Mouse (Mus musculus): Measurements from ENCODE around the gene Trim14. TPM values are rescaled to one million over a fixed set of nuclear protein-coding genes. Genes with fewer than 3 reads are reported as not detected.

Trim14 gene
- total and polyA plus RNA-seq, 3 experiments = 18.2 to 25.9 (median 18.7) TPM

DNA sequence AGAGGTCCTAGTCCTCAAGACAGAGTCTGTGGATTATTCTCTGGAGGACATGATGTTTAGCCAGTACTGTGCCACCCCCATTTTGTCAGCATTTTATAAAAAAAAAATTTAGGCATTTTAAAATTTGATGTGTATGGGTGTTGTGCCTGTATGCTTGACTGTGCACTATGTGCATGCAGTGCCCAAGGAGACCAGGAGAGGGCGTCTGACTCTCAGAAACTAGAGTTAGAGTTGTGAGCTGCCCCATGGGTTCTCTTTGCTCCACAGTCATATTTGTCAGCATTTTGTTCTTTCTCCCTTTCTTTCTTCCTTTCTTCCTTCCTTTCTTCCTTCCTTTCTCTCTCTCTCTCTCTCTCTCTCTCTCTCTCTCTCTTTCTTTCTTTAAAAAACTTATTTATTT lies 8.4 kb upstream of the Trim14 start:
- TF ChIP-seq POLR2AphosphoS5 (IDR thresholded peaks at IDR 0.05; ENCODE audit: insufficient replicate concordance, low read depth, low read length) (no peak), GATA2 (IDR thresholded peaks at IDR 0.05; ENCODE audit: borderline replicate concordance, low read depth, low read length) (no peak), TAL1 (conservative IDR thresholded peaks at IDR 0.05; ENCODE audit: low read depth, low read length) (no peak), CTCF (IDR thresholded peaks at IDR 0.05; ENCODE audit: low read depth, low read length) (peak; percentile 50; the same call in 1 of the 2 replicates), GATA1 (IDR thresholded peaks at IDR 0.05; ENCODE audit: borderline replicate concordance, low read length) (no peak)
- no peak; the same call in 1 of the 2 replicates for ATAC-seq (ENCODE audit: extremely low read depth, insufficient number of reproducible peaks, low FRiP score, poor library complexity, severe bottlenecking)

GRCm38 (mm10) chr4:46543366-46544050 lies 7.6 kb upstream of the Trim14 start:
- no peak for TF ChIP-seq POLR2AphosphoS5 (IDR thresholded peaks at IDR 0.05; ENCODE audit: insufficient replicate concordance, low read depth, low read length)
- no peak for TF ChIP-seq GATA2 (IDR thresholded peaks at IDR 0.05; ENCODE audit: borderline replicate concordance, low read depth, low read length)
- TF ChIP-seq GATA1 (IDR thresholded peaks at IDR 0.05; ENCODE audit: borderline replicate concordance, low read length) = no peak
- no peak for TF ChIP-seq CTCF (IDR thresholded peaks at IDR 0.05; ENCODE audit: low read depth, low read length)
- no peak for TF ChIP-seq TAL1 (conservative IDR thresholded peaks at IDR 0.05; ENCODE audit: low read depth, low read length)
- ATAC-seq (ENCODE audit: extremely low read depth, insufficient number of reproducible peaks, low FRiP score, poor library complexity, severe bottlenecking) (no peak), DNase-seq (ENCODE audit: low spot score) (no peak)
- Histone ChIP-seq H3K9me3 (replicated peaks) (no peaks in the 10 kb centered on the region), H3K4me3 (ENCODE audit: low read depth, low read length) (no peak overlapping the region), H3K36me3 (replicated peaks) (peaks cover 96% of the 10 kb centered on the region), H3K4me1 (ENCODE audit: insufficient read depth, low read depth, low read length) (peaks cover 47% of the 10 kb centered on the region), H3K27me3 (ENCODE audit: insufficient read depth, low read length) (no peaks in the 10 kb centered on the region)

More for the DNA sequence above, 8.4 kb upstream of the Trim14 start:
- peaks cover 96% of the 10 kb centered on the region for H3K36me3 ChIP-seq (replicated peaks)
- no peaks in the 10 kb centered on the region for H3K9me3 ChIP-seq (replicated peaks)
- H3K4me3 ChIP-seq (ENCODE audit: low read depth, low read length) = no peak overlapping the region
- no peak for DNase-seq (ENCODE audit: low spot score)
- H3K4me1 ChIP-seq (ENCODE audit: insufficient read depth, low read depth, low read length) = peaks cover 54% of the 10 kb centered on the region
- H3K27me3 ChIP-seq (ENCODE audit: insufficient read depth, low read length) = no peaks in the 10 kb centered on the region

DNA sequence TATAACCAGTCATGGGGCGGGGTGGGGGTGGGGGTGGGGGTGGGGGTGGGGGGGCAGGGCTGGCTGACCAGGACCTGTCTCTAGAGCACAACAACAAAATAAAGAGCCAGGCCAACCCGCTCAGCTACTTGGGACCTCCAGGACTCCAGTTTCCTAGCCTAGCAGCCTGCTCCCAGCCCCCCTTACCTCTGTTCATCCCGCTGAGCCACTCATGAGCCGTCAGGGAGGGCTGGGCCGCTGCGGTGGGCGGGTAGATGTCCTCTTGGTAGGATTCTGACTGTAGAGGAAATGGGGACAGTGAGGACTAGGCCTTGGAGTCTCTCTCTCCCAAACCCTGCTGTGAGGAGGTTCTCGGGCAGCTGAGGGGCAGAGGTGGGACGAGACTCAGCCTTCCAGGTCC lies 5.8 kb upstream of the Trim14 start:
- Histone ChIP-seq H3K4me3 (ENCODE audit: low read depth, low read length) (no peak overlapping the region), H3K4me1 (ENCODE audit: insufficient read depth, low read depth, low read length) (peaks cover 53% of the 10 kb centered on the region), H3K27me3 (ENCODE audit: insufficient read depth, low read length) (no peaks in the 10 kb centered on the region), H3K36me3 (replicated peaks) (peaks cover 93% of the 10 kb centered on the region), H3K9me3 (replicated peaks) (no peaks in the 10 kb centered on the region)
- ATAC-seq (ENCODE audit: extremely low read depth, insufficient number of reproducible peaks, low FRiP score, poor library complexity, severe bottlenecking) = no peak
- DNase-seq (ENCODE audit: low spot score) = no peak
- TF ChIP-seq POLR2AphosphoS5 (IDR thresholded peaks at IDR 0.05; ENCODE audit: insufficient replicate concordance, low read depth, low read length) (no peak), TAL1 (conservative IDR thresholded peaks at IDR 0.05; ENCODE audit: low read depth, low read length) (no peak), CTCF (IDR thresholded peaks at IDR 0.05; ENCODE audit: low read depth, low read length) (no peak), GATA2 (IDR thresholded peaks at IDR 0.05; ENCODE audit: borderline replicate concordance, low read depth, low read length) (no peak), GATA1 (IDR thresholded peaks at IDR 0.05; ENCODE audit: borderline replicate concordance, low read length) (no peak)

DNA sequence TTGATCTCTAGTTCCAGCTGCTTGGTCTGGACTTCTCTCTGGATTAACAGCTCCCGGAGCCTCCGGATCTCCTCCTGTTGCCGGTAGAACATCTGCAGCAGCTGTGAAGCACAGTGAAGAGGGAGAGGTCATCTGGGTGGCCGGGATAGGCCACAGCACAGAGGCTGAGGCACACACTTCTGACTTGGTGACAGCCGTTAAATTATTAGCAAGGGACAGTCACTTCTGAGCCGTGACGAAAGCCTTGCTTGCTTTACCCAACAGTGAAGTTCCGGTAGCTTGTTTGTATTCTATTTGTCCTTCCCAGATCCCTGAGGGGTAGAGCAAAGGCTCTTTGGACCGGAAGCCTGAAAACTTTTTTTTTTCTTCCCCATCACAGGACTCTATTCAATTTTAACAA lies 3.2 kb upstream of the Trim14 start:
- Histone ChIP-seq H3K4me3 (ENCODE audit: low read depth, low read length) (no peak overlapping the region), H3K36me3 (replicated peaks) (peaks cover 79% of the 10 kb centered on the region), H3K27me3 (ENCODE audit: insufficient read depth, low read length) (no peaks in the 10 kb centered on the region), H3K4me1 (ENCODE audit: insufficient read depth, low read depth, low read length) (peaks cover 61% of the 10 kb centered on the region), H3K9me3 (replicated peaks) (no peaks in the 10 kb centered on the region)
- DNase-seq (ENCODE audit: low spot score) (no peak), ATAC-seq (ENCODE audit: extremely low read depth, insufficient number of reproducible peaks, low FRiP score, poor library complexity, severe bottlenecking) (no peak)
- TF ChIP-seq GATA2 (IDR thresholded peaks at IDR 0.05; ENCODE audit: borderline replicate concordance, low read depth, low read length) (no peak), TAL1 (conservative IDR thresholded peaks at IDR 0.05; ENCODE audit: low read depth, low read length) (no peak), POLR2AphosphoS5 (IDR thresholded peaks at IDR 0.05; ENCODE audit: insufficient replicate concordance, low read depth, low read length) (no peak), CTCF (IDR thresholded peaks at IDR 0.05; ENCODE audit: low read depth, low read length) (no peak), GATA1 (IDR thresholded peaks at IDR 0.05; ENCODE audit: borderline replicate concordance, low read length) (no peak)

DNA sequence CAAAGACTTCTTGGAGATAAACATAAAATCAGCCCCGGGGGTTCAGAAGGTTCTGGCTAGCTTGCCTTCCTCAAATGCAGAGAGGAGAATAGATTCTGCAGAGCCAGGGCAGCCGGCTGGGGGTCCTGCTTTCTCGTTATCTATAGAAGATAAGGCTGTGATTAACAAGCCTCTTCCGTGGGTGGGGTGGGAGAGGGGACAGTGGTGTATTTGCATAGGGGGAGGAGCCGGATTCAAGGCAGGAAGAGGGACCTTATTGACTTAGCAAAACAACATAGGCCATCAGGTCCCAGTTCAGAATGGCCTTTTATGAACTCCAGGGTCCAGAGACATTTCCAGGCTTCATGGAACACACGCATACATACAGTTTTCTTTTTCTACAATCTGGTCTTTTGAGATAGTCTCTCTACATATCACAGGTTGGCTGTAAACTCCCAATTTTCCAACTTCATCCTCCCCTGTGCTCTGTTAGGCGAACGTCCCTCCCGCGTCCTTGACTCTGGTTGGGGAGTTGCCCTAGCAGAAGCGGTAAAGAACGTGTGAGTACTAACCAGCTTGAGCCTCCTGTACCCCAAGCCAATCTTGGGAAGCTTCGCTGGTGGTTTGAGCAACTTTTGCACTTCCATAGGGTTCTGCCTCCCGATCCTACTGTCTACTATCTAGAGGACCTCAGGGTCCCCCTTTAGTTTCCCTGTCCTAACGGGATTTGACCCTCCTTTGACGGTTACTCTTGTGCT lies 679 bp downstream of the Trim14 start:
- no peaks in the 10 kb centered on the region for H3K27me3 ChIP-seq (ENCODE audit: insufficient read depth, low read length)
- peak; percentile 56 for ATAC-seq (ENCODE audit: extremely low read depth, insufficient number of reproducible peaks, low FRiP score, poor library complexity, severe bottlenecking)
- DNase-seq (ENCODE audit: low spot score) = peak; percentile 73

More for the DNA sequence above, 679 bp downstream of the Trim14 start:
- TF ChIP-seq POLR2AphosphoS5 (IDR thresholded peaks at IDR 0.05; ENCODE audit: insufficient replicate concordance, low read depth, low read length) (no peak), TAL1 (conservative IDR thresholded peaks at IDR 0.05; ENCODE audit: low read depth, low read length) (no peak), GATA1 (IDR thresholded peaks at IDR 0.05; ENCODE audit: borderline replicate concordance, low read length) (no peak), GATA2 (IDR thresholded peaks at IDR 0.05; ENCODE audit: borderline replicate concordance, low read depth, low read length) (no peak), CTCF (IDR thresholded peaks at IDR 0.05; ENCODE audit: low read depth, low read length) (no peak)
- peaks cover 62% of the 10 kb centered on the region for H3K4me1 ChIP-seq (ENCODE audit: insufficient read depth, low read depth, low read length)
- peaks cover 74% of the 10 kb centered on the region for H3K36me3 ChIP-seq (replicated peaks)
- H3K9me3 ChIP-seq (replicated peaks) = no peaks in the 10 kb centered on the region
- peak overlapping the region; percentile 87 for H3K4me3 ChIP-seq (ENCODE audit: low read depth, low read length)
